Mouse (Mus musculus) stomach, embryonic 14.5 days (tissue): ENCODE results near the gene Usp15. TPM values are rescaled to one million over a fixed set of nuclear protein-coding genes. Genes with fewer than 3 reads are reported as not detected.
"Not testable (repeated sequence)": the region's sequence is repeated elsewhere in the genome, so short reads cannot be mapped to it uniquely, and the experiment has no call there.

ENCODE experiments used
- ATAC-seq: fragments of 200-750 bp; cut with Nextera tagmentation; 2 replicates; pipeline ENCODE4 v1.8.0; 2017; ENCODE audit warnings: low read depth, moderate TSS enrichment; ENCODE audit not compliant: insufficient number of reproducible peaks, insufficient read depth, low FRiP score
- H3K27ac ChIP-seq: fragments of 300-500 bp; sonication (generic); 2 replicates; pipeline ENCODE4 v1.5.1; 2014; ENCODE audit warnings: mild to moderate bottlenecking, low read length, moderate library complexity, mixed read lengths
- H3K27me3 ChIP-seq: fragments of 300-500 bp; sonication (generic); 2 replicates; pipeline ENCODE4 v1.6.1; 2014; ENCODE audit warnings: low read length, control low read depth, mixed read lengths; ENCODE audit not compliant: control insufficient read depth, insufficient read depth
- H3K36me3 ChIP-seq: fragments of 300-500 bp; sonication (generic); 2 replicates; pipeline ENCODE4 v1.6.1; 2014; ENCODE audit warnings: mild to moderate bottlenecking, control low read depth, low read length, moderate library complexity, mixed read lengths; ENCODE audit not compliant: control insufficient read depth, insufficient read depth
- H3K4me1 ChIP-seq: fragments of 300-500 bp; sonication (generic); 2 replicates; pipeline ENCODE4 v1.6.1; 2014; ENCODE audit warnings: low read length, control low read depth, mixed read lengths; ENCODE audit not compliant: control insufficient read depth, insufficient read depth
- H3K4me2 ChIP-seq: fragments of 300-500 bp; sonication (generic); replicated peaks from 2 replicates; pipeline ENCODE4 v1.6.1; 2014; ENCODE audit warnings: low read depth, low read length, control low read depth
- H3K4me3 ChIP-seq: fragments of 300-500 bp; sonication (generic); 2 replicates; pipeline ENCODE4 v1.5.1; 2014; ENCODE audit warnings: low read depth, low read length, control low read depth
- H3K9ac ChIP-seq: fragments of 300-500 bp; sonication (generic); replicated peaks from 2 replicates; pipeline ENCODE4 v1.6.1; 2014; ENCODE audit warnings: low read depth, mild to moderate bottlenecking, control low read depth, low read length, moderate library complexity, mixed read lengths
- H3K9me3 ChIP-seq: fragments of 300-500 bp; sonication (generic); 2 replicates; pipeline ENCODE4 v1.6.1; 2016; ENCODE audit warnings: low read depth, low read length, control low read depth; ENCODE audit not compliant: control insufficient read depth
- WGBS: fragments of 180-500 bp; shearing (Covaris S2); extraction: QIAGEN DNeasy Blood & Tissue Kit; methylation state at CpG from one replicate; pipeline ENCODE4 v1.1.7; 2014; 5-methylcytosine and 5-hydroxymethylcytosine counted together
- polyA plus RNA-seq: library from polyadenylated mRNA; unstranded; fragments of >200 nt; fragmentation: Nextera tagmentation; extraction: Ambion mirVana; gene quantifications from 2 replicates; pipeline ENCODE4 v1.2.1, GENCODE M21; 2014

Usp15 gene
- 82.5 and 88.2 TPM in 2 replicates for polyA plus RNA-seq

- H3K9ac ChIP-seq: peak within 1 kb of the TSS; percentile 82
- ATAC-seq: peak; percentile 92
- 0 out of 2 replicates have a peak, but pooled peaks cover 5% of the 10 kb centered on the region for H3K4me1 ChIP-seq
- H3K4me3 ChIP-seq: peak within 1 kb of the TSS; percentile 94
- H3K4me2 ChIP-seq: peak within 1 kb of the TSS; percentile 56
- H3K27ac ChIP-seq: peak within 1 kb of the TSS; percentile 91
- H3K27me3 ChIP-seq: no peaks in the 10 kb centered on the region
- 1% methylated on average over 54 of the region's 66 CpGs for WGBS
- no peaks in the 10 kb centered on the region for H3K36me3 ChIP-seq
- H3K9me3 ChIP-seq: no peaks in the 10 kb centered on the region
Measured at GRCm38 (mm10) chr10:123196835-123197559, at the start of gene Usp15. Gene Usp15 (minus strand): TSS chr10:123196995.

DNA sequence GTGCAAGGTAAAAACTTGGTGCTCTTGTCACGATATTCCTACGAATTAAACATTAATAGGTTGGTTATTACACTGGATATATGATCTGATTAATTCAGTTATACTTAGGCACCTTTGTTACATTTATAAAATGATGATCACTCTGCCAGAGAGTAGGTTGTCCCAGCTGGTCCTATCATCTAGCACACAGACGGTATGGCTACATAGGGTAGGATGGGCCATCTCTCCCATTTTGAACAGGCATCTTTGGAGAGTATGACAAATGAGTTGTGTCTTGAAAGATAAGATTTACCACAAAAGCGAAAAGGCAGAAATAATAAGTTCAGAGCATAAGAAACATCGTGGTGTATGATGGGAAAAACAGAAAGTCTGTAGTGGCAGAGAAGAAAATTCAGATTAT lies 32.6 kb upstream of the Usp15 start:
- no peaks in the 10 kb centered on the region for H3K9me3 ChIP-seq
- no peak overlapping the region for H3K27ac ChIP-seq
- no peaks in the 10 kb centered on the region for H3K4me1 ChIP-seq
- no peak overlapping the region for H3K4me3 ChIP-seq
- no peak for ATAC-seq
- H3K4me2 ChIP-seq: no peak overlapping the region
- H3K9ac ChIP-seq: no peak overlapping the region
- no peaks in the 10 kb centered on the region for H3K27me3 ChIP-seq
- H3K36me3 ChIP-seq: no peaks in the 10 kb centered on the region
- 88% methylated on average over 5 of the region's 5 CpGs for WGBS

GRCm38 (mm10) chr10:123222785-123223184 lies 26.0 kb upstream of the Usp15 start:
- H3K27me3 ChIP-seq: no peaks in the 10 kb centered on the region
- no peak for ATAC-seq
- 87% methylated on average over 5 of the region's 5 CpGs for WGBS
- H3K4me2 ChIP-seq: no peak overlapping the region
- H3K9ac ChIP-seq: no peak overlapping the region
- H3K27ac ChIP-seq: no peak overlapping the region
- no peaks in the 10 kb centered on the region for H3K4me1 ChIP-seq
- H3K9me3 ChIP-seq: no peaks in the 10 kb centered on the region
- H3K36me3 ChIP-seq: no peaks in the 10 kb centered on the region
- H3K4me3 ChIP-seq: no peak overlapping the region

DNA sequence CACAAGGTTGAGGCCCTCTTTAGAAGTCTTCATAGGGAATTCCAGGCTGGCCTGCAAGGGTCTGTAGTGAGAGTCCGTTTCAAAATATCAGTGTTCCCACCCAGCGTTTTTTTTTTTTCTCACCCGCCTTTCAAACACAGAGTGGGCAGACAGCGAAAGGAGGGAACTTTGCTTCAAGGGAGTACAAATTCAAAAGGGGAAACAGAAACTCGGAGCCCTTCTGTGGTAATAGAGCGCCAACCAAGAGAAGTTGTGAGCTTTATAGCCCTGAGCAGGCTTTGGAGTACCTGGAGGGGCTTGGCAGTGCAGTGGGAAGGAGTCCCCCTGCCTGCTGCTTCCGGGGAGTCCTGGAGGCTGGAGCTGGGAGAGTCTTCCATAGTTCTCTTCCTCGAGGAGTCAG lies 12.7 kb upstream of the Usp15 start:
- no peak for ATAC-seq
- no peak overlapping the region for H3K9ac ChIP-seq
- H3K4me1 ChIP-seq: no peaks in the 10 kb centered on the region
- H3K36me3 ChIP-seq: no peaks in the 10 kb centered on the region
- no peaks in the 10 kb centered on the region for H3K27me3 ChIP-seq
- no peaks in the 10 kb centered on the region for H3K9me3 ChIP-seq
- no peak overlapping the region for H3K27ac ChIP-seq
- no peak overlapping the region for H3K4me2 ChIP-seq
- H3K4me3 ChIP-seq: no peak overlapping the region
- 72% methylated on average over 8 of the region's 8 CpGs for WGBS

DNA sequence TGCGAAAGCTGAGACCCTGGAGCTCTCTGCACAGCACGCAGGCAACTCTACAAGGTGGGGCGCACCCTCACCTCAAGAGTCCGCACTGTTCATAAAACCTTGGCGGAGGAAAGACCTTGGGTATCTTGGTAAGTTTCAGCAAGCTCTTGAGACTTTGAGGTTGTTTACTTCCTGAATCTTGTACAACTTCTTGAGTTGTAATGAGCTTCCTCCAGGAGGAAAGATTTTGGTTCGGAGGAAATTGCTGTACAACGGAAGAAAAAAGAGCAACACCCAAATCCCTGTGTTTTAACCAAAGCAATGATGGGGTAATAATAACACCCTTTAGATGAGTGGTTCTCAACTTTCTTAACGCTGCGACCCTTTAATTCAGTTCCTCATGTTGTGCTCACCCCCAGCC lies 11.5 kb upstream of the Usp15 start:
- H3K4me1 ChIP-seq: no peaks in the 10 kb centered on the region
- H3K36me3 ChIP-seq: no peaks in the 10 kb centered on the region
- ATAC-seq: no peak
- no peak overlapping the region for H3K27ac ChIP-seq
- no peaks in the 10 kb centered on the region for H3K27me3 ChIP-seq
- no peaks in the 10 kb centered on the region for H3K9me3 ChIP-seq
- no peak overlapping the region for H3K4me3 ChIP-seq
- no peak overlapping the region for H3K9ac ChIP-seq
- 92% methylated on average over 9 of the region's 9 CpGs for WGBS
- no peak overlapping the region for H3K4me2 ChIP-seq

DNA sequence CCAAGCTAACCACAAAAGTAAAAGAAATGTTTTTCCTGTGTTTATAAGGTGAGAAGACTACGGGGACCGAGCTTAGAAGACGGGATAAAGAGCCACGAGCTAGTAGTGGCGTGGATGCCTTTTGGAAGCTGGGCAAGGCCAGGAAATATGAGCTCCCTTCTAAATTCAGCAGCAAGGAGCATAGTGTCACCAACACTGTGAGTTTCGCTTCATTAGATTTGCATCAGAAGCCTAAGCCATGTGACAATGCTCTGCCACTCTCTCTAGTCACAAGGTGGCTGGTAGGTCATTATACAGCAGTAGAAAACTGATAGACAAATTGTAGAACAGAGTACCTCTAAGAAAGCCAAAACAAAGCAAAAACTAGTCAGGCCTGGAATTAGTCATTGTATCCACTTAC lies 9.3 kb upstream of the Usp15 start:
- no peak overlapping the region for H3K9ac ChIP-seq
- no peak for ATAC-seq
- H3K4me2 ChIP-seq: no peak overlapping the region
- no peaks in the 10 kb centered on the region for H3K36me3 ChIP-seq
- H3K9me3 ChIP-seq: no peaks in the 10 kb centered on the region
- no peaks in the 10 kb centered on the region for H3K4me1 ChIP-seq
- H3K27ac ChIP-seq: no peak overlapping the region
- H3K27me3 ChIP-seq: no peaks in the 10 kb centered on the region
- WGBS: 91% methylated on average over 6 of the region's 6 CpGs
- H3K4me3 ChIP-seq: no peak overlapping the region

DNA sequence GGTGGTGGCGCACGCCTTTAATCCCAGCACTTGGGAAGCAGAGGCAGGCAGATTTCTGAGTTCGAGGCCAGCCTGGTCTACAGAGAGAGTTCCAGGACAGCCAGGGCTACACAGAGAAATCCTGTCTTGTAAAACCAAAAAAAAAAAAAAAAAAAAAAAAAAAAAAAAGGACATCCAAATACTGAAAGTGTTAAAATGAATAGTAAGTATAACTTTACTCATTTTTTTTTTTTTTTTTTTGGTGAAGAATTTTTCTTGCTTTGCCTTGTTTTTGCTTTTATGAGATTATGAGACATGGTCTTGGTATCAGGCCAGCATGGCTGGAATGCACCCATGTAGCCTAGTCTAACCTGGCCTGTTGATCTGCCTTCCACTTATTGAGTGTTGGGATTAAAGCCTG lies 8.6 kb upstream of the Usp15 start:
- not testable (repeated sequence) for H3K36me3 ChIP-seq, H3K4me1 ChIP-seq, H3K9ac ChIP-seq, H3K27ac ChIP-seq, H3K27me3 ChIP-seq, ATAC-seq, H3K4me2 ChIP-seq, H3K4me3 ChIP-seq, H3K9me3 ChIP-seq
- 97% methylated on average over 3 of the region's 3 CpGs for WGBS

DNA sequence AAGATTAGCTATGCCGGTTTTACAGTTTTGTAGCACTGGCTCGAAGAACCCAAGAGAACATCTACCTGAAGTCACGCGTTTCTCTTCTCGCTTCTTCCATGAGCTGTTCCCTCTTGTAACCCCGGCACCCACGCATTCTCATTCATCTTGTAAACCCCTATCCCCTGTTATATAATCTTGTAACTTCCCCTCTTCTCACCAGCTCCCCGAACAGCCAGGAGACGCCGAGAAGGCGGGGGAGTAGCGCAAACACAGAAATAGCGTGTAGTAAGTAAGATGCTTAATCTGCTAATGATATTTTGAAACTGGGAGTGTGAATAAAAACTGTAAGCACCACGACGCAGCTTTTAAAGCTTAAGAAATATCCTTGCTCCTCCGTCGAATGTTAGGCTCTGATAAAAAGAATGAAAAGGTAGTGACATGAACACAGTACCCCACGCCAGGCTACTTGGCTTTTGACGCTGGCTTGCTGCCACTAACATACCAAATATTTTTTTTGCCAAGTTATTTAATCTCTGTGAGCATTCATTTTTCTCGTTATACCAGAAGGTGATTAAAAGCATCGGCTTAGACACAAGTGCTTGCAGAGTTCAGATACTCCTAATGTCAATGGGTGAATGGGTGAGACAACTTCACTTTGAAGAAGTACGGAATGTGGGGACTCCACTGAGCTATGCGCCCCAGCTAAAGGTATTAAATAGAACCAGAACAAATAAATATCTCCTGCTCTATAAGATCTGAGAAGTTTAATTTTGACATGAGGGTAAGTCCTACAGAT lies 5.4 kb upstream of the Usp15 start:
- Histone ChIP-seq H3K9me3 (no peaks in the 10 kb centered on the region), H3K9ac (no peak overlapping the region), H3K27ac (no peak overlapping the region), H3K4me3 (no peak overlapping the region), H3K4me2 (no peak overlapping the region), H3K4me1 (no peaks in the 10 kb centered on the region), H3K36me3 (no peaks in the 10 kb centered on the region), H3K27me3 (no peaks in the 10 kb centered on the region)
- ATAC-seq: no peak
- WGBS: 80% methylated on average over 23 of the region's 23 CpGs
